Mouse (Mus musculus): ENCODE measurements around the gene A830031A19Rik.

- TF ChIP-seq CTCF (IDR thresholded peaks at IDR 0.05; ENCODE audit: extremely low read depth, insufficient read depth, low read length): no peak
- no peak for TF ChIP-seq POLR2A (IDR thresholded peaks at IDR 0.05; ENCODE audit: extremely low read depth, insufficient read depth, low read length)
Measured at GRCm38 (mm10) chr11:24081687-24082384, 7.0 kb upstream of the A830031A19Rik start.

Measured in cortical plate, adult 2 months (tissue).